Mouse (Mus musculus): ENCODE data around the gene Acsm1.
A peak's percentile ranks its signal among the peaks of the same experiment; 100 is the strongest.

Gene Acsm1

DNA sequence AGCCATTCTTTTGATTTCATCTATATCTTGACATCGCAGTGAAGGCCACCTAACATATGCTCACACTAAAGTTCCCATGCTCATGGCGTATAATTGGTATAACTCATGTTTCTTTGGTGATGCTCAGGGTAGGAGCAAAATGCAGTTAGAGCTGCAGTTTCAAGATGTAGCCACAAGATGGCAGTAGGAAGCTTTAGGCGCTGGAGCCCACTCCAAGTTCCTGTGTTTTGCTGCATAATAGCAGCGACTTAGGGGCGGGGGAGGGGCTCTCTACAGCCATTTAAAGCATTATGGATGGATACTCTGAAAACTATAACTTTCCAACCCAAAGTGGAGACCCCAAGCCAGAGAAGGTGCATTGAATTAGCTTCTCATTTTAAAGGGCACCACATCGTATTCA is 66.6 kb downstream of the Acsm1 start:
- DNase-seq: peak in 1 of 2 experiments; percentile 5

DNA sequence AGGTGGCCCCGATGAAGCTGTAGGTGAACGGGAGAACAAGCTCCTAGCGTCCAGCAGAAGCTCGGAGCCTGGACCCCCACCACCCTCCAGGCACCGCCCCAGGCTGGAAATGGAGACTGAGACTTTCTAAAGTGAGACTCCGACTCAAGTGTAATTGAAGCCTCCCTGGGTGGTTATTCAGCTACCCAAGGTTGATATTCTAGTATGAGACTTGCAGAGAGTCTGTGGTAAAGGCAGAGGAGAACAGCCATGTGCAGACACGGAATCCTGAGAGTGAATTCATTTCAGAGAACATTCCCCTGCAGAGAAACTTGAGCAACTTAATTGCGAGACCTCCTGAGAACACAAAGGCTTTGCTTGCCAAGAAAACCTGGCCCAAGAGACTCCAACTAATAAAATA is 73.3 kb downstream of the Acsm1 start:
- no peak for DNase-seq

DNA sequence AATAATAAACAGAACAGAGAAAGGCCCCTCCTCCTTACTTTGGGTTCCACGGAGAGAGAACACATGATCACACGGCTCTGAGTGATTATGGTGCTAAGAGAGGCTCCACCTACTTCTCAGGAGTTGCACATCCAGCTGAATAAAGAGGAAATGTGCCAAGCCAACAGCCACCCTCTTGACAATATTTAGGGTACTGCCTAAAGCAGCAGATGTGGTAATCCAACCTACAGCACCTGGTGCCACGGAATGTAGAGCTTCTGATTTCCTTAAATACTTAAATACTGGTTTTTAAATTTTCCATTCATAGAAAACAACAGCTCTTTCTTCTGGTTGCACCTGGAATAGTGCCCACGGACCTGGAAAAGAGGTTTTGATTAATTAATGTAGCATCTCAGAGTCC is 75.9 kb downstream of the Acsm1 start:
- no peak for DNase-seq

DNA sequence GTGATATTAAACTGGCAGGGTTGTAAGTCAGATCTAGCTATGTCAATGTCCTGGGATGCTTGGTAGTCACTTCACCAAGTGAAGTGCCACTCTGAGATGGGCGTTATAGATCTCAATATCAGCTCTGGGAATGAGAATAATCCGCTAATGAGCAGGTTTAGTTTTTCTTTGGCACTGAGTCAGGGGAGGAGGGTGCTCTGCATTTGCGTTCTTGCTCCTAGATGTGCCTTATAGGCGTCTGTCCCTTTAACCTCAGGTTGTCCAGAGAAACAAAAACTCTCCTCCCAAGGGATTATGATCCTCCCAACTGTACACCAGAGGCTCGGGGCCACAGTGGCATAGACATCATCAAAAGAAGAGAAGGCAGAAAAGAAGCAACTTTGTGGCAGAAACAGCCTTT is 82.9 kb downstream of the Acsm1 start, which contains the start of gene Acsm4:
Gene Acsm4, plus strand, starts transcription at position 301 of the 400 bp plus-strand sequence.
- DNase-seq: no peak

DNA sequence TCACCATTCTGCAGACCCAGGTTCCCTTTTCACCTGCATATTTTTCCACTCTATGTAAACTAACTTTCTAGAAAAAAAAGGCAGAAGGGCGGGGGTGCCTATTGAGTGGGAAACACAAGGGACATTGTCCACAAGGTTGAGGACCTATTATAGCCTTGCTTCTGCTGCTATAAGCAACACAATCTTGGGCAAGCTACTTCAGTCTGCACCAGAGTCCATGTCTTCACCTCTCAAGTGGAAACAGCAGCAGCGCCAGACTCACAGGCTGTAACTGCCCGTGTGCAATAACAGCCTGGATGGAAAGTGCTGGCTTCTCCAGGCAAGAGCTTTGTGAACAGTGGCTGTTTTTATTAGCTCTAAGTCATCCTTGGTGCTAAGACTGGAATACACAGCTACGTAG is 85.5 kb downstream of the Acsm1 start:
- no peak for DNase-seq

DNA sequence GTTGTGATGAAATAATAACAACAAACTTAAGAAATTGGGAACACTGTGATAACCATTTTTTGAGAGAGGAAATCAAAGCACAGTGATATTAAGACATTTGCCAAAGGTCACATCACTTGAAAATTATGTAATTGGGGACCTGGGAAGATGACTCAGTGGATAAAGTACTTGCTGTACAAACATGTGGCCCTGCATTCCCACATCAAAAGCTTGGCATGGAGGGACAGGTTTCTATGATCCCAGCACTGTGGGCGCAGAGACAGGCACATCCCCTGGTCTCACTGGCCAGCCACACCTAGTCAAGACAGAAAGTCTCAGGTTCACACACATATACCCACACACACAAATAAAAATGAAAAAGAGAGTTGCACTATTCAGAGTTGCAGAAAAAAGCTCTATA is 88.1 kb downstream of the Acsm1 start:
- DNase-seq: no peak

Measured in lung, adult 18-20 months (tissue).